ENCODE assay signal across 18 mouse cellular contexts in the genomic region with DNA sequence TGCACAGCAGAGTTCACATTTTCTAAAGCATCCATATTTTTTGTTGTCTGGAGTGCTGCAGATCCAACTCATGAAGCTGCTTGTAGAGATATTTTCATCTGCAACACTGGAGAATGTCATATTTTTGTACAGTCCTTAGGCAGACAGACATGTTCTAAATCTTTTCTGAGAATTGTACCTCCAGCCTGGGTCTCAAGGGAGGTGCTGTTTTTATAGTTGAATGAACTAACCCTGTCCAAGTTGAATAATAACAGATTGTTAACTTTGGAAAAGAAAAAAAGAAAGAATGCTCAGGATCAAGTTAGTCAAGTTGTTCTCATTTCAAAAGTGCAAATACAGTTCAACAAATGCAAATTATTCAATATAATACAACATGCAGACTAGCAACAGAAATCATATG.
"Had no signal": no experiment of that assay in that cellular context is flagged by ENCODE, and none has a peak within 500 bp of the region (broad histone marks: within the 10 kb centered on the region; RNA-seq: fewer than 3 reads in every experiment).

No protein-coding gene starts in this region.

- H3K9me3 ChIP-seq: midbrain, embryonic 10.5 days; midbrain, embryonic 12.5 days; neural tube, embryonic 13.5 days; neural tube, embryonic 15.5 days had no signal

- H3K27ac ChIP-seq: midbrain, embryonic 10.5 days; midbrain, embryonic 12.5 days; neural tube, embryonic 13.5 days; neural tube, embryonic 15.5 days had no signal

- DNase-seq: lung, embryonic 14.5 days; lung, postnatal 10 days; lung, postnatal 4 days; midbrain, embryonic 14.5 days; retina, postnatal 1 day; right cerebral cortex, adult 18-20 months; right cerebral cortex, postnatal 25 days; right cerebral cortex, postnatal 4 days; spleen, adult 18-20 months; thymus, adult 18-20 months; thymus, postnatal 14 days; thymus, postnatal 36 days had no signal

- H3K4me2 ChIP-seq: lung, embryonic 14.5 days; midbrain, embryonic 12.5 days; neural tube, embryonic 13.5 days; neural tube, embryonic 15.5 days had no signal

- H3K4me1 ChIP-seq: midbrain, embryonic 10.5 days; midbrain, embryonic 12.5 days; neural tube, embryonic 13.5 days; neural tube, embryonic 15.5 days had no signal

- H3K9ac ChIP-seq: lung, embryonic 14.5 days; midbrain, embryonic 12.5 days; neural tube, embryonic 13.5 days; neural tube, embryonic 15.5 days had no signal

- H3K27me3 ChIP-seq: midbrain, embryonic 12.5 days; neural tube, embryonic 13.5 days; neural tube, embryonic 15.5 days had no signal

- H3K4me3 ChIP-seq: midbrain, embryonic 10.5 days; midbrain, embryonic 12.5 days; myocyte; neural tube, embryonic 13.5 days; neural tube, embryonic 15.5 days had no signal

- ATAC-seq: midbrain, embryonic 16.5 days had no signal
